Mouse (Mus musculus) kidney, embryonic 16.5 days (tissue): ENCODE measurements around the gene Akr1b8. TPM values are rescaled to one million over a fixed set of nuclear protein-coding genes. Genes with fewer than 3 reads are reported as not detected.
"Not testable (repeated sequence)": the region's sequence is repeated elsewhere in the genome, so short reads cannot be mapped to it uniquely, and the experiment has no call there.

Experiments used
- ATAC-seq: fragments of 200-750 bp; cut with Nextera tagmentation; 2 replicates; pipeline ENCODE4 v1.8.0; 2017; ENCODE audit warnings: moderate TSS enrichment; ENCODE audit not compliant: low FRiP score, low TSS enrichment
- H3K27ac ChIP-seq: fragments of 300-500 bp; sonication (generic); 2 replicates; pipeline ENCODE4 v1.5.1; 2014; ENCODE audit warnings: low read length
- H3K27me3 ChIP-seq: fragments of 300-500 bp; sonication (generic); 2 replicates; pipeline ENCODE4 v1.6.1; 2014; ENCODE audit warnings: low read length, control low read depth, mixed read lengths; ENCODE audit not compliant: insufficient read depth
- H3K36me3 ChIP-seq: fragments of 300-500 bp; sonication (generic); 2 replicates; pipeline ENCODE4 v1.6.1; 2014; ENCODE audit warnings: low read length, control low read depth, mixed read lengths; ENCODE audit not compliant: insufficient read depth
- H3K4me1 ChIP-seq: fragments of 300-500 bp; sonication (generic); 2 replicates; pipeline ENCODE4 v1.6.1; 2014; ENCODE audit warnings: low read length, control low read depth, mixed read lengths; ENCODE audit not compliant: insufficient read depth
- H3K4me2 ChIP-seq: fragments of 300-500 bp; sonication (generic); replicated peaks from 2 replicates; pipeline ENCODE4 v1.6.1; 2014; ENCODE audit warnings: low read depth, low read length
- H3K4me3 ChIP-seq: fragments of 300-500 bp; sonication (generic); 2 replicates; pipeline ENCODE4 v1.5.1; 2014; ENCODE audit warnings: mild to moderate bottlenecking, low read length
- H3K9ac ChIP-seq: fragments of 300-500 bp; sonication (generic); replicated peaks from 2 replicates; pipeline ENCODE4 v1.6.1; 2014; ENCODE audit warnings: low read length
- H3K9me3 ChIP-seq: fragments of 300-500 bp; sonication (generic); 2 replicates; pipeline ENCODE4 v1.6.1; 2016; ENCODE audit warnings: low read length, control low read depth
- WGBS: fragments of 180-500 bp; shearing (Covaris S2); extraction: QIAGEN DNeasy Blood & Tissue Kit; methylation state at CpG from one replicate; pipeline ENCODE4 v1.1.7; 2014; 5-methylcytosine and 5-hydroxymethylcytosine counted together
- polyA plus RNA-seq: library from polyadenylated mRNA; unstranded; fragments of >200 nt; fragmentation: Nextera tagmentation; extraction: Ambion mirVana; gene quantifications from 2 replicates; pipeline ENCODE4 v1.2.1, GENCODE M21; 2015

Akr1b8 gene
- polyA plus RNA-seq, 1 experiment from 2014 or later, result 12.7 TPM

DNA sequence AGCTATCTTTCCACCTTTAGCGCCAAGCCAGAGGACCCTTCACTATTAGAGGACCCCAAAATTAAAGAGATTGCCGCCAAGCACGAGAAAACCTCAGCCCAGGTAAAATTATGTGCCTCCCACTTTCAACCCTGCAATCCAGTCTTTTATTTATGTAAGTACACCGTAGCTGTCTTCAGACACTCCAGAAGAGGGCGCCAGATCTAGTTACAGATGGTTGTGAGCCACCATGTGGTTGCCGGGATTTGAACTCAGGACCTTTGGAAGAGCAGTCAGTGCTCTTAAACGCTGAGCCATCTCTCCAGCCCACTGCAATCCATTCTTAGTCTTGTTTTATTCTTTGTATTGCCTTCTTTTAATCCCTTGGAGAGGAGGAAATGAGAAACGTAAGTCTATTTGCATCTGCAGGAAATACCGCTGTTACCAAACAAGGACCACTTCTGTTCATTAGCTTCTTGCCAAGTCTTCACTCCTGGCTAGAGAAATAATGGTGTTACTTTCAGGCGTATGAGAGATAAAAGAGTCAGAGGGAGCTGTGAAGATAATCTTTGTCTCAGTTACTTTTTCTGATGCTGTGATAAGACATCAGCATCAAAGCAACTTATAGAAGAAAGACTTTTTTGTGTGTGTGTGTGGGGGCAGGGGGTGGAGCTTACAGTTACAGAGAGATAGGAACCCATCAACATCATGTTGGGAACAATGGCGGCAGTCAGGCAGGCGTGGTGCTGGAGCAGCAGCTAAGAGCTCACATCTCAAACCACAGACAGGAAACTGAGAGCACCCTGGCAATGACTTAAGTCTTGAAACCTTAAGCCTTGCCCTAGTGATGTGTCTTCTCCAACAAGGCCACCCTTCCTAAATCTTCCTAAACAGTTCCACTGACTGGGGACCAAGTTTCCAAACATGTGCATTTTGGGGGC lies 10.6 kb downstream of the Akr1b8 start:
- H3K9me3 ChIP-seq, result no peaks in the 10 kb centered on the region
- H3K27me3 ChIP-seq, result no peaks in the 10 kb centered on the region
- no peak overlapping the region for H3K4me3 ChIP-seq
- ATAC-seq, result no peak
- no peak overlapping the region for H3K27ac ChIP-seq
- H3K4me1 ChIP-seq, result no peaks in the 10 kb centered on the region
- H3K36me3 ChIP-seq, result no peaks in the 10 kb centered on the region
- H3K4me2 ChIP-seq, result no peak overlapping the region
- WGBS, result 86% methylated on average over 12 of the region's 12 CpGs
- H3K9ac ChIP-seq, result no peak overlapping the region

DNA sequence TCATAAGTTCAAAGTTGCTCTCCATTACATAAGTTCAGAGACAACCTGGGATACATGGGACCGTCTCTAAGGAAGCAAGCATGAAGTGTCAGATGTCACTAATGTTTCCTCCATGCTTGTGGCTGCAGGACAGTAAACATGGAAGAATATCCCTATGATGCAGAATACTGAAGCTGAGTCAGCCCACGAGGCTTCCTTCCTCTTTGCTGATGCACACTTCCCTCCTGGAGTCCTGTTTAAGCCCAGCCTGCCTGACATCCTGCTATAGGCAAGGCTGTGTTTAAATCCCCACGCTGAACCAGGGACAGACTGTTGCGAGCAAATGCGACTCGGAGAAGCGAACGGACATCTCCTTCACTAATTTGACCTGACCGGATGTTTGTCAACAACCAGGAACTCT lies 14.1 kb downstream of the Akr1b8 start:
- WGBS, result 71% methylated on average over 9 of the region's 9 CpGs
- H3K4me3 ChIP-seq, result no peak overlapping the region
- no peaks in the 10 kb centered on the region for H3K27me3 ChIP-seq
- no peak for ATAC-seq
- no peaks in the 10 kb centered on the region for H3K9me3 ChIP-seq
- H3K36me3 ChIP-seq, result no peaks in the 10 kb centered on the region
- no peak overlapping the region for H3K27ac ChIP-seq
- no peak overlapping the region for H3K4me2 ChIP-seq
- H3K9ac ChIP-seq, result no peak overlapping the region
- H3K4me1 ChIP-seq, result no peaks in the 10 kb centered on the region

DNA sequence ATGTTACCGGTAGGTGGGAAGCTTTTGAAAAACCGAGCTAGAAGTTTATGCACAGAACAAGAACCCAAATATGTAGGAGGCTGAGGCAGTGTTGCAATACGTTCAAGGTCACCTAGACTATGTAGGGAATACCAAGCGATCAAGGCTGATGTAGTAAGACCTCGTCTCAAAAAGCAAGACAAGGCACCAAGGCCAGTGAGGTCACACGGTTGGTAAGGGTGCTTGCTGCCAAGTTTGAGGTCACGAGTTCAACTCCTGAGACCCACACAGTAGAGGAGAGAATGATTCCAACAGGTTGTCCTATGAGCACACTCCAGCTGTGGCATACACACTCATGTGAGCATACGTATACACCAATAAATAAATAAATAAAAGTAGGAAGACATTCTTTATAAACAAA lies 16.2 kb downstream of the Akr1b8 start:
- H3K36me3 ChIP-seq, result no peaks in the 10 kb centered on the region
- H3K27ac ChIP-seq, result no peak overlapping the region
- H3K4me3 ChIP-seq, result no peak overlapping the region
- H3K9ac ChIP-seq, result no peak overlapping the region
- 80% methylated on average over 8 of the region's 8 CpGs for WGBS
- no peaks in the 10 kb centered on the region for H3K4me1 ChIP-seq
- H3K4me2 ChIP-seq, result no peak overlapping the region
- H3K27me3 ChIP-seq, result no peaks in the 10 kb centered on the region
- H3K9me3 ChIP-seq, result no peaks in the 10 kb centered on the region
- ATAC-seq, result no peak

DNA sequence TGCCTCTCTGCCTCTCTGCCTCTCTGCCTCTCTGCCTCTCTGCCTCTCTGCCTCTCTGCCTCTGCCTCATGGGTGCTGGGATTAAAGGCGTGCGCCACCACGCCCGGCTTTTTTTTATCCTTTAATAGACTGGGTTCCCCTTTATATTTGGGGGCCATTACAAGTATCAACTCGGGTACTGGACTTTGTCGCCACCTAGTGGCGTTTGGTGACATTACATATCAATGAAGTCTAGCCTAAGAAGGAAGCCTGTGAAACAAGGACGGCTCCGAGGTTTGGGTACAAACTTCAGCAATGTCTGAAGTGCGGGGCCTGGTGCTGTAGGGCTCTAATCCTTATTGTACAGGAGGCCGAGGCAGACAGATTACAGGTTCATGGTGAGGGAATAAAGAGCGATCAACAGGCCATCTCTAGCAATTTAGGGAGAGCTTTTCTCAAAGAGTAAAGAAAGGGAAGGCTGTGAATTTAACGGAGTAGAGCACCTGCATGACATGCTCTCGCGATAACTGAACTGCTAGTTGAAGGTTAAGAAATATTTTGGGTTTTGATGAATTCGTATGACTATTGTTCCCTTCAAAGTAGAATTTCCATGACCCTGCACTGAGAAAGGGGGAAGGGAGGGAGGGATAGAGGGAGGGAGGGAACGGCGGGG lies 17.9 kb downstream of the Akr1b8 start:
- Histone ChIP-seq H3K4me3 (peak overlapping the region; percentile 13; the same call in 1 of the 2 replicates), H3K27me3 (no peaks in the 10 kb centered on the region), H3K4me1 (no peaks in the 10 kb centered on the region), H3K27ac (no peak overlapping the region), H3K9me3 (no peaks in the 10 kb centered on the region), H3K9ac (0 out of 2 replicates have a peak overlapping the region, but pooled peaks have one; percentile 12), H3K4me2 (peak overlapping the region; percentile 38; the same call in 1 of the 2 replicates), H3K36me3 (no peaks in the 10 kb centered on the region)
- ATAC-seq, result no peak; the same call in 1 of the 2 replicates
- WGBS, result 27% methylated on average over 18 of the region's 18 CpGs

DNA sequence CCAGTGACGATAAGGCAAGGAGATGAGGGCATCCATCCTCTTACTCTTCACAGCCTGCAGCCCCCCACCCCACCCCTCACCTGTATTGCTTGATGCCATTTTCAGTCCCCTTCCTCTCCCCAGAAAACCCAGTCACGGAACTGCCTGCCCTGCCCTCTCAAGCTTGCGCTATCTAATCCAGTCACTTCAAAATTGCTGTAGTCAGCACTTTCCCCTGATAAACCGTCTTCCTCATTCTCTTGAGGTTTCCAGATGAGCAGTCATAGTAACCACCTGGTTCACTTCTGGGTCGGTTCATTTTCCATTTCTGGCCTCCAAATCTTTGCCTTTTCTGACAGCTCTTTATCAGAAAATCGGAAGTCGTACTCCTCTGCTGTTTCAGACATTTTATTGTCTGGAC lies 19.9 kb downstream of the Akr1b8 start:
- H3K4me1 ChIP-seq, result no peaks in the 10 kb centered on the region
- H3K9ac ChIP-seq, result no peak overlapping the region
- H3K36me3 ChIP-seq, result no peaks in the 10 kb centered on the region
- H3K27me3 ChIP-seq, result no peaks in the 10 kb centered on the region
- H3K27ac ChIP-seq, result no peak overlapping the region
- H3K9me3 ChIP-seq, result no peaks in the 10 kb centered on the region
- 72% methylated on average over 7 of the region's 7 CpGs for WGBS
- no peak for ATAC-seq
- H3K4me3 ChIP-seq, result no peak overlapping the region
- H3K4me2 ChIP-seq, result no peak overlapping the region

DNA sequence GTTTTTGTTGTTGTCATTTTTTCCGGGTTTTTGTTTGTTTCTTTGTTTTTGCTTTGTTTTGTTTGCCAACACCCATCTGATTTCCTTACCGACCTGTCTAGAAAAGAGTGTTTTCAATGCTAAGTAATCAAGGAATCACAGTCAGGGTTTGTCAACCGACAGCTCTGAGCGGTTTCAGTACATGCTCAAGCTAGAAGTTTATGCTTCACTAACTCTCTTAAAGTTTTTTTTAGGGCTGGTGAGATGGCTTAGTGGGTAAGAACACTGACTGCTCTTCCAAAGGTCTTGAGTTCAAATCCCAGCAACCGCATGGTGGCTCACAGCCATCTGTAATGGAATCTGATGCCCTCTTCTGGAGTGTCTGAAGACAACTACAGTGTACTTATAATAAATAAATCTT lies 22.0 kb downstream of the Akr1b8 start:
- H3K27me3 ChIP-seq, H3K9ac ChIP-seq, ATAC-seq, H3K4me1 ChIP-seq, H3K27ac ChIP-seq, H3K4me3 ChIP-seq, H3K4me2 ChIP-seq, H3K9me3 ChIP-seq, H3K36me3 ChIP-seq: not testable (repeated sequence)
- WGBS, result 70% methylated on average over 5 of the region's 5 CpGs

DNA sequence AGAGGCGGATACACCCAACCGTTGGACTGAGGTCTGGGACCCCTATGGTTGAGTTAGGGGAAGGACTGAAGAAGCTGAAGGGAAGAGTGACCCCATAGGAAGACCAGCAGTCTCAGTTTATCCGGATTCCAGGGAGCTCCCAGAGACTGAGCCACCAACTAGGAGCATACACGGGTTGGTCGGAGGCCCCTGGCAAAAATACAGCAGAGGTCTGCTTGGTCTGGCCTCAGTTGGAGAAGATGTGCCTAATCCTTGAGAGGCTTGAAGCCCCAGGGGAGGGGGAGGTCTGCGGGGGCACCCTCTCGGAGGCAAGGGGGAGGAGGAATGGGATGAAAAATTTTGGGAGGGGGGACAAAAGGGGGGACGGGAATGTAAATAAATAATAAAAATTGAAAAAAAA lies 29.5 kb downstream of the Akr1b8 start:
- 0 out of 2 replicates have a peak, but pooled peaks cover 6% of the 10 kb centered on the region for H3K36me3 ChIP-seq
- no peaks in the 10 kb centered on the region for H3K27me3 ChIP-seq
- no peak overlapping the region for H3K9ac ChIP-seq
- no peaks in the 10 kb centered on the region for H3K4me1 ChIP-seq
- WGBS, result 50% methylated on average over 8 of the region's 8 CpGs
- H3K4me2 ChIP-seq, result peak overlapping the region; percentile 93; the same call in 1 of the 2 replicates
- H3K27ac ChIP-seq, result no peak overlapping the region
- H3K4me3 ChIP-seq, result no peak overlapping the region
- ATAC-seq, result no peak
- no peaks in the 10 kb centered on the region for H3K9me3 ChIP-seq

DNA sequence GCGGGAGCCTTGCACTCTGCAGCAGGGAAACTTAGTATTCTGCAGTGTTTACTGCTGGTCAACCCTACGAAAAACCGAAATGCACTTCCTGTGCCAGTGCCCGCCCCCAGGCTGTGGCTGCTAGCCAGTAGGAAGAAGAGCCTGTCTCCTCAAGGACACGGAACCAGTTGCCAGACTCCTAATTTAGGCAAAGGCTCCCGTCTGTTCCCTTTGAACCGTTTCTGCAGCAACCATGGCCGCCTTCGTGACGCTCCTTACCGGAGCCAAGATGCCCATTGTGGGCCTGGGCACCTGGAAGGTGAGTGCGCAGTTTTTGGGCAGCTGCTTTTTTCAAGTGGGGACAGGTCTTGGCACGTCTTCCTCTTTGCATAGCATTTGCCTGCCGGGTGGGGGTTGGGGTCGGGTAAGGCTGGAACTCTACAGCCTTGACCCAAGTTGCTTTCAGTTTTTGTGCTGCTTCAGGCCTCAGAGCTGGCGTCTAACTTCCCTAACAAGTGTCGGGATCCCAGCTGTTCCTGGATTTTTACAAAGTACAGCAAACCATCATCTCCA lies 30.3 kb downstream of the Akr1b8 start, which contains the start of gene Akr1b10:
Gene Akr1b10, plus strand, starts transcription at position 109 of the 552 bp plus-strand sequence.
- Histone ChIP-seq H3K4me3 (peak within 1 kb of the TSS; percentile 72), H3K4me1 (no peaks in the 10 kb centered on the region), H3K9me3 (no peaks in the 10 kb centered on the region), H3K4me2 (peak within 1 kb of the TSS; percentile 93), H3K36me3 (0 out of 2 replicates have a peak, but pooled peaks cover 13% of the 10 kb centered on the region), H3K27me3 (no peaks in the 10 kb centered on the region), H3K27ac (peak within 1 kb of the TSS; percentile 78), H3K9ac (peak within 1 kb of the TSS; percentile 72)
- WGBS, result under 1% methylated on average over 17 of the region's 17 CpGs
- peak; percentile 91 for ATAC-seq

DNA sequence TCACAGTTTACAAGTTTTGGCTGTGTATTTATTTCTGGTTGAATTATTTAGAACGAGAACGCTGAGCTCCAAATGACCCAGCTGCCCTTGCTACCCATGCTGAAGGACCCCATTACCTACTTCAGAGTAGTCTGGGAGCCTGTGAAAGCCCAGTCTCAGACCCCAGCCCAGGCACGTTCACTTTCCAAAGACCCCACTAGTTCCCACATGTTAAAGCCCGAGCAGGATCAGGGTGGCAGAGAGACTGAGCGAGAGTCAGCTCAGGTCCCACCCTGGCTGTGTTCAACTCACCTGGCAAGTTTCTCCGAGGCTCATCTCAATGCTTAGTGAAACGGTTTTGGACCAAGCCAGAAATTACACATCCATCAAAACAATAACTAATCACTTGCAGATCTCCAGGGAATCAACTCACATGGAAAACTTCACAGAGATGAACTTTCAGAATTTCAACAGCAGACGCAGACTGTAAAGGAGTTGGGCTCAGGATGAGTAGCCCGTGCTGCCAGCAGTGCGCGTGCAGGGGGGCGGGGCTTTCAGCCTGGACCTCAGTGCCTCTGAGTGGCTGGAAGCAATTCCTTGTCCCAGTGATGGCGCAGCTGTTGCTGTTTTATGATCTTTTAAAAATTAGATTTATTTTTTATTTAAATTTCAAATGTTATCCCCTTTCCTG lies 30.9 kb downstream of the Akr1b8 start:
- no peaks in the 10 kb centered on the region for H3K27me3 ChIP-seq
- peak overlapping the region; percentile 72 for H3K4me3 ChIP-seq
- 0 out of 2 replicates have a peak, but pooled peaks cover 14% of the 10 kb centered on the region for H3K36me3 ChIP-seq
- H3K9me3 ChIP-seq, result no peaks in the 10 kb centered on the region
- peak overlapping the region; percentile 78 for H3K27ac ChIP-seq
- ATAC-seq, result peak; percentile 81
- no peaks in the 10 kb centered on the region for H3K4me1 ChIP-seq
- 2% methylated on average over 13 of the region's 13 CpGs for WGBS
- peak overlapping the region; percentile 72 for H3K9ac ChIP-seq
- H3K4me2 ChIP-seq, result peak overlapping the region; percentile 93
